Mouse (Mus musculus) adrenal gland, postnatal 10 days (tissue): Measurements from ENCODE around the gene Slc25a38. TPM values are rescaled to one million over a fixed set of nuclear protein-coding genes. Genes with fewer than 3 reads are reported as not detected.

Source experiments
- DNase-seq: peaks from one replicate; pipeline ENCODE4 v3.0.0; 2021; ENCODE audit warnings: mixed read lengths
- long read RNA-seq, 2 experiments: library from polyadenylated mRNA; stranded (forward); transcript quantifications; one replicate each; pipeline ENCODE4 v2.0.0; 2021
- total RNA-seq, 2 experiments: library from RNA; stranded (reverse); gene quantifications; 2 replicates each; pipeline ENCODE4 v1.2.3; 2021

The Slc25a38 gene
- 10 to 100 TPM; 20.3 to 21.5 TPM for total RNA-seq
- long read RNA-seq, experiment 1, transcript Slc25a38-201 (7 exons, 1,791 nt), result major isoform, 12 of 20 reads
- long read RNA-seq, experiment 1, partial matches to known transcripts, result 0 of 20 reads
- long read RNA-seq, experiment 1, other reads (novel, unspliced or antisense), result 7 of 20 reads
- long read RNA-seq, experiment 2, partial matches to known transcripts, result 0 of 8 reads
- long read RNA-seq, experiment 2, other reads (novel, unspliced or antisense), result 3 of 8 reads

GRCm38 (mm10) chr9:120110211-120111018 is at the start of gene Slc25a38:
TSS of gene Slc25a38 (plus strand) at chr9:120110374.
- peak; percentile 98 for DNase-seq

DNA sequence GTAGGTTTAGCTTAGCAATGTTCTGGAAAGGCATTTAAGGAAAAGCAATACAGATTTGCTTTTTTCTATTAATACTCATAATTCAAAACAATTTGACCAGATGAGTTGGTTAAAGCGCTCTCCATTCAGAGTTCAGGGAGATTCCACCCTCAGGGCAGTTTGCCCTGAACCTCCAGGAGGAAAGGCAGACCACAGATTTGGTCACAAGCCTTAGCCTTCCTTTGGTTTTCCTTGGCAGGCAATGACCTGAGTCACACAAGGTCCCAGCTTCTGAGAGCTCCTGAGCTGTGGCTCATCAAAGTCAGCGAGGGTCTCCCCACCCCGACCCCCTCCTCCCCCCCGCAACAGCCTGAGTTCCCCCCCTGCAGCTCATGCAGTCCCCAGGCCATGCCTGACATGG is 45.9 kb upstream of the Slc25a38 start:
- no peak for DNase-seq

DNA sequence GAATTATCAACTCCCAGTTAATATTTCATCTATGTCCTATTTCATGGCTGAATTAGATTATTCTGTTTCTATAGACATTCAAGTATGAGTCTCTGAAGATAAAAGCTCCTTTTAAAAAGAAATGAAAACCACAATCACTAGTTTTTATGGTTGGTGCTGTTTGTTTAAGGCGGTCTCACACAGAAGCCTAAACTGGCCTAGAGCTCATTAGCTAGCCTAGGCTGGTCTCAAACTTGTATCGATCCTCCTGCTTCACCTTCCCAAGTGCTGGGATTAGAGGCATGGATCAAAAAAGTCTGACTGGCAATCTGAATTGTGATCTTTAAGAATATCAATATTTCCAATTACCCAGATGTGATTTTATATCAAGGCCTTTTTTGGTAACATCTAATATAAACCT is 42.6 kb upstream of the Slc25a38 start:
- DNase-seq, result no peak

DNA sequence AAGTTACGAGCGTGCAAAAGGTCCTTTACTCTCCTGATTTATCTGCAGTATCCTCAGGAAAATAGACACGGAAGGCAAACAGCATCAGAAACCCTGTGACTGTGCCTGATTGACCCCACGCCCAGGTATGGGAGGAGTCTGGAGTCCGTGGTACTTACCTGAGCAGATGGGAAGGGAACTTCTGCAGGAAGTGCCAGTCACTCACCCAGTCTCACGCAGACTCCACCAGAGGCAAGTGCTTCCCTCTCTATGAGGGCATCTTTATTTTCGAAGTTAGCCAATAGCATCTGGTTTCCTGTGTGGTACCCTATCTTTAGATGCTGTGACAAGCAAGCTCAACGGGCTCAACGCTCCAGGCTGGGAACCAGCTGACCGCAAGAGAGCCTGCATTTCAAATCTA is 42.1 kb upstream of the Slc25a38 start:
- DNase-seq, result no peak

- no peak for DNase-seq
Observed at GRCm38 (mm10) chr9:120069779-120070178, 40.4 kb upstream of the Slc25a38 start, which contains the start of gene Cx3cr1. TSS of gene Cx3cr1 (minus strand) at chr9:120069879.

- no peak for DNase-seq
Observed at GRCm38 (mm10) chr9:120071251-120071650, 38.9 kb upstream of the Slc25a38 start.

- peak; percentile 91 for DNase-seq
Observed at GRCm38 (mm10) chr9:120073169-120073568, 37.0 kb upstream of the Slc25a38 start.

DNA sequence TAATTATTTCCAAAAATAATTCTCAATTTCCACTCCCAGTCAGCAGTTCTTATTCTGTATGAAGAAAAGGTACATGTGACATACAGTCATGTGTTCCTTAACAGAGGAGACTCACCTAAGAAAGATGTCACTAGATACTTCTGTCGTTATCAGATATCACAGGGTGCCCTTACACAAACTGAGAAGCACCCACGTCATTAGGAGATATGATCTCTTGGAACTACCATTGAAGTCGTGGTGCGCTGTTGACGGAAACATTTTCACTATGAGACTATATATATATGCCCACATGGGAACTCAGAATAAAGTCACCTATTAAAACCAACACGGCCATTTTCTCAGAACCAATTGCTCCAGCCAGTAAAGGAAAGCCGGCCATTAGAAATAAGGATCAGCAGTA is 35.7 kb upstream of the Slc25a38 start:
- DNase-seq, result no peak

- no peak for DNase-seq
Observed at GRCm38 (mm10) chr9:120078241-120078640, 31.9 kb upstream of the Slc25a38 start.

- DNase-seq, result no peak
Observed at GRCm38 (mm10) chr9:120079901-120080300, 30.3 kb upstream of the Slc25a38 start.

DNA sequence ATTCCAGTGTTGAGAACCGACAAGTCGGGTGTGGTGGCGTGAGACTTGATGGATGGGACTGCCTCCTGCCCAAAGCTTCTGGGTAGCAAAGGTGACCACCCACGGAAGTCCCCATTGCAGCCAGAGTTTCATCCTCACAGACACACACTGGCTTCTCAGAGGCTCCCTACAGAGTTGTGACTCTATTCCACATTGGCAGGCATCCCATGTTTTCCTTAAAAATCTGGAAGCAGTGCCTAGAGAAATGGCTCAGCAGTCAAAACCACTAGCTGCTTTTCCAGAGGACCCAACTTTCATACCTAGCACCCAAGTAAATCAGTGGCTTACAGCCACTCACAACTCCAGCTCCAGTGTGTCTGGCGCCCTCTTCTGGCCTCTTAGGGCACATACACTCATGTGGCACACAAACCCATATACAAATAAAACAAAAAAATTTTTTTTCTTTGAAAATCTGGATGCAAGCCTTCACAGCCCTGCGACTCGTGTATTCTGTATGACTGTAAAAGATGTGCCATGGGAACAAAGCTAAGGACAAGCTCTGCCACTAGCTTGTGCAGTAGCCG is 29.5 kb upstream of the Slc25a38 start:
- peak; percentile 14 for DNase-seq

GRCm38 (mm10) chr9:120081247-120081646 is 28.9 kb upstream of the Slc25a38 start:
- DNase-seq, result no peak

GRCm38 (mm10) chr9:120081967-120082366 is 28.2 kb upstream of the Slc25a38 start:
- DNase-seq, result no peak

- no peak for DNase-seq
Observed at GRCm38 (mm10) chr9:120082691-120083090, 27.5 kb upstream of the Slc25a38 start.

GRCm38 (mm10) chr9:120083158-120083894 is 26.8 kb upstream of the Slc25a38 start:
- DNase-seq, result no peak

DNA sequence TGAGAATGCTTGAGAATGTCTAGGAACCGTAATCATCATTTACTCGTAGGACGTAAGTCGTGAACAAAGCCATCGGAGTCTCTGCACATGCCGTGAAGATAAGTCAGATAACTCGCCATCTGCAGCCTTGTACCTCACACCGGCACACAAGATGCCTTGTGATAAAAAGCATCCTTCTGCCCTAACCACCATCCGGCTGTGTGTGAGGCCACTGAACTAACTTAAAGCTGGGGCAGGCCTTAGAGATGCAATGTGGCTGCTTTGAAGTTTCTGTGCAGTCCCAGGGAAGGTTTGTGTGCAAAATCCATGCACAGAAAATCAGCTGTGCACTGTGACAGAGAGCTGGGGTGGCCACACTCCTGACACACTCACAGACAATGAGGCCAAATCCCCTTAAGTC is 25.8 kb upstream of the Slc25a38 start:
- no peak for DNase-seq

DNA sequence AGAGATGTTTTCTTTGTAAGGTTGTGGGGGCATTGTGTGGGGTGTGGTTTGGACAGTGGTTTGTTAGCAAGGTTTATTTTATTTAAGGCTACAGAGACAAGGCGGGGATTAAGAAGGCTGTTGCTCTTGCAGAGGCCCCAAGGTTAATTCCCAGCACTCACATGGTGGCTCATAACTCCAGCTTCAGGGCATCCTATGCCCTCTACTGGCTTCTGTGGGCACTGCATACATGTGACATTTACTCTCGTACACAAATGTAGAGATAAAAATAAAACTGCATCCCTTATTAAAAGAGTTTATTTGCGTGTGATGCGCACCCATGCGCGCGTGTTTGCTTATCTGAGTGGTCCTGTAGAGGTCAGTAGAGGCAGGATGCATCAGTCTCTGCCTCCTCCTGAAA is 21.0 kb upstream of the Slc25a38 start:
- DNase-seq, result no peak

DNA sequence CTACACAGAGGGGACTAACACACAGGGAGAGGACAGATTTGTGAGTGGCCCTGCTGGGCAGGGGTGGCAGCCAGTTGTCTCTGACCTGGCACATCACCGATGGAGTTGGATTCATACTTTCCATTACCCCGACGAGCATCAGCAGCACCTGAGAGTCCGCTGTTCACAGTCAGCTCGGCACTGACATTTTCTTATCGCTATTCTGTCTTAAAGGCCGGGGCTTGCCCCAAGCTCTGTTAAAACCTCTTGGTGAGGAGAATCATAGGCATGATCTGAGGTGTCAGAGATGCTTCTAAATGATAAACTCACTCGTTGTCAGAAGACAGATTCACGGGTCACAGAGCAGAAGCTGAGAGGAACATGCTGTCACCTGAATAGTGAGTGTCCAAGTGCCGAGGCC is 19.1 kb upstream of the Slc25a38 start:
- no peak for DNase-seq

DNA sequence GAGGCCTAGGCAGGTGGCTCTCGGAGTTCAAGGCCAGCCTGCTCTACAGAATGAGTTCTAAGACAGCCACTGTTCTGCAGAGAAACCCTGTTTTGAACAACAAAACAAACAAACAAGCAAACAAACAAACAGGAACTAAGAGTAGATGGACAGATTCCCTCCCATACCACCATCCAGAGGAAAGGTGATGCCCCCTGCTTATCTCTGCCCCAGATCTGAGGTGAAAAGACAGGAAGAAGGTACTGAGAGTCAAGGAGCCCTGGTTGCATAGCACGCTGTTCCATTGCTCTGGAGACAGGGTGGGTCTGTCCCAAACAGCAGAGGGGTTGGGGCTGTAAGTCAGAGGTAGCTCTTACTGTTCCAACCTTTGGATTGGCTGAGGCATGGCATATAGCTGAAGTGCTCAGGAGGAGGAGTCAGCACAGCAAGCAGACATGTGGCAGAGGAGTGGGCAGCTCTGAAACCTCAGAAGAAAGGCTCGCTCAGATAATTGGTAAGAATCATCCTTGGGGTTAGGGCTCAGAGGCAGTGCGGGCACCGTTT is 18.4 kb upstream of the Slc25a38 start, which contains the start of gene Ccr8:
Ccr8 (plus strand) TSS at position 419 of the 543 bp plus-strand sequence.
- DNase-seq, result no peak

DNA sequence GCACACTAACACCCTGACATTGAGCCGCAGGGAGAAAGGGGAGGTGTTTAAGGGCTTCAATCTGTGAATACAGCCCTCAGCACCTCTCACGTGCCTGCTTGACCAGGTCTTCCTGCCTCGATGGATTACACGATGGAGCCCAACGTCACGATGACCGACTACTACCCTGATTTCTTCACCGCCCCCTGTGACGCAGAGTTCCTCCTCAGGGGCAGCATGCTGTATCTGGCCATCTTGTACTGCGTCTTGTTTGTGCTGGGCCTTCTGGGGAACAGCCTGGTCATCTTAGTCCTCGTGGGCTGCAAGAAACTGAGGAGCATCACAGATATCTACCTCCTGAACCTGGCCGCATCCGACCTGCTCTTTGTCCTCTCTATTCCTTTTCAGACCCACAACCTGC is 16.5 kb upstream of the Slc25a38 start:
- DNase-seq, result no peak

GRCm38 (mm10) chr9:120095886-120096285 is 14.3 kb upstream of the Slc25a38 start:
- DNase-seq, result no peak

GRCm38 (mm10) chr9:120098682-120099081 is 11.5 kb upstream of the Slc25a38 start:
- DNase-seq, result peak; percentile 79
